Mouse (Mus musculus) neural tube, embryonic 11.5 days (tissue): Measurements from ENCODE around the gene 4930402H24Rik. TPM values are rescaled to one million over a fixed set of nuclear protein-coding genes. Genes with fewer than 3 reads are reported as not detected.

Experiments
- ATAC-seq: fragments of 200-750 bp; cut with Nextera tagmentation; 2 replicates; pipeline ENCODE4 v1.8.0; 2017; ENCODE audit warnings: moderate number of reproducible peaks, mild to moderate bottlenecking, moderate TSS enrichment, moderate library complexity; ENCODE audit not compliant: insufficient read depth, low FRiP score, low TSS enrichment
- DNase-seq: peaks from one replicate; pipeline ENCODE4 v3.0.0-alpha.2; 2015; ENCODE audit warnings: low spot score
- H3K27ac ChIP-seq: fragments of 300-500 bp; sonication (generic); 2 replicates; pipeline ENCODE4 v1.5.1; 2014; ENCODE audit warnings: low read depth, mild to moderate bottlenecking, low read length
- H3K27me3 ChIP-seq: fragments of 300-500 bp; sonication (generic); 2 replicates; pipeline ENCODE4 v1.6.1; 2014; ENCODE audit warnings: mild to moderate bottlenecking, low read length, mixed read lengths; ENCODE audit not compliant: control insufficient read depth, insufficient read depth
- H3K36me3 ChIP-seq: fragments of 300-500 bp; sonication (generic); 2 replicates; pipeline ENCODE4 v1.6.1; 2014; ENCODE audit warnings: mild to moderate bottlenecking, low read length, moderate library complexity, mixed read lengths; ENCODE audit not compliant: control insufficient read depth, insufficient read depth
- H3K4me1 ChIP-seq: fragments of 300-500 bp; sonication (generic); 2 replicates; pipeline ENCODE4 v1.6.1; 2014; ENCODE audit warnings: low read length, mixed read lengths; ENCODE audit not compliant: control insufficient read depth, insufficient read depth
- H3K4me2 ChIP-seq: fragments of 300-500 bp; sonication (generic); 2 replicates; pipeline ENCODE4 v1.6.1; 2014; ENCODE audit warnings: low read depth, mild to moderate bottlenecking, moderate library complexity
- H3K4me3 ChIP-seq: fragments of 300-500 bp; sonication (generic); 2 replicates; pipeline ENCODE4 v1.5.1; 2014; ENCODE audit warnings: low read depth, low read length
- H3K9ac ChIP-seq: fragments of 300-500 bp; sonication (generic); 2 replicates; pipeline ENCODE4 v1.6.1; 2014; ENCODE audit warnings: mild to moderate bottlenecking, low read length
- H3K9me3 ChIP-seq: fragments of 300-500 bp; sonication (generic); 2 replicates; pipeline ENCODE4 v1.6.1; 2016; ENCODE audit warnings: low read length; ENCODE audit not compliant: control insufficient read depth
- WGBS: fragments of 180-500 bp; shearing (Covaris S2); extraction: QIAGEN DNeasy Blood & Tissue Kit; methylation state at CpG from one replicate; pipeline ENCODE4 v1.1.7; 2014; 5-methylcytosine and 5-hydroxymethylcytosine counted together
- polyA plus RNA-seq: library from polyadenylated mRNA; unstranded; fragments of >200 nt; fragmentation: Nextera tagmentation; extraction: Ambion mirVana; gene quantifications from 2 replicates; pipeline ENCODE4 v1.2.1, GENCODE M21; 2014

4930402H24Rik gene
- polyA plus RNA-seq, 1 experiment from 2014 or later = 61.6 TPM

GRCm38 (mm10) chr2:130749708-130750107 lies 156.5 kb downstream of the 4930402H24Rik start:
- H3K4me1 ChIP-seq = peaks cover 3% of the 10 kb centered on the region
- H3K4me3 ChIP-seq = no peak overlapping the region
- H3K27ac ChIP-seq = no peak overlapping the region
- no peaks in the 10 kb centered on the region for H3K9me3 ChIP-seq
- no peak for ATAC-seq
- no peak for DNase-seq
- peaks cover 13% of the 10 kb centered on the region for H3K36me3 ChIP-seq
- H3K9ac ChIP-seq = no peak overlapping the region
- H3K4me2 ChIP-seq = no peak overlapping the region
- 84% methylated on average over 3 of the region's 3 CpGs for WGBS
- no peaks in the 10 kb centered on the region for H3K27me3 ChIP-seq

GRCm38 (mm10) chr2:130743576-130743975 lies 162.6 kb downstream of the 4930402H24Rik start:
- H3K27ac ChIP-seq = no peak overlapping the region
- no peaks in the 10 kb centered on the region for H3K9me3 ChIP-seq
- H3K36me3 ChIP-seq = peaks cover 11% of the 10 kb centered on the region
- no peaks in the 10 kb centered on the region for H3K4me1 ChIP-seq
- H3K4me3 ChIP-seq = no peak overlapping the region
- 80% methylated on average over 1 of the region's 1 CpGs for WGBS
- DNase-seq (no peak), ATAC-seq (no peak)
- no peak overlapping the region for H3K9ac ChIP-seq
- no peak overlapping the region for H3K4me2 ChIP-seq
- no peaks in the 10 kb centered on the region for H3K27me3 ChIP-seq

GRCm38 (mm10) chr2:130740096-130740495 lies 166.1 kb downstream of the 4930402H24Rik start:
- H3K4me1 ChIP-seq = no peaks in the 10 kb centered on the region
- H3K27ac ChIP-seq = no peak overlapping the region
- no peaks in the 10 kb centered on the region for H3K9me3 ChIP-seq
- H3K4me3 ChIP-seq = no peak overlapping the region
- DNase-seq (no peak), ATAC-seq (no peak)
- no peaks in the 10 kb centered on the region for H3K27me3 ChIP-seq
- 56% methylated on average over 4 of the region's 4 CpGs for WGBS
- H3K9ac ChIP-seq = no peak overlapping the region
- no peak overlapping the region for H3K4me2 ChIP-seq
- peaks cover 3% of the 10 kb centered on the region; the same call in 1 of the 2 replicates for H3K36me3 ChIP-seq

- no peaks in the 10 kb centered on the region for H3K4me1 ChIP-seq
- H3K4me2 ChIP-seq = no peak overlapping the region
- H3K9me3 ChIP-seq = no peaks in the 10 kb centered on the region
- H3K4me3 ChIP-seq = no peak overlapping the region
- H3K9ac ChIP-seq = no peak overlapping the region
- peaks cover 3% of the 10 kb centered on the region; the same call in 1 of the 2 replicates for H3K36me3 ChIP-seq
- H3K27me3 ChIP-seq = no peaks in the 10 kb centered on the region
- DNase-seq = no peak
- H3K27ac ChIP-seq = no peak overlapping the region
- no peak for ATAC-seq
- 73% methylated on average over 6 of the region's 6 CpGs for WGBS
Measured at GRCm38 (mm10) chr2:130738019-130738418, 168.2 kb downstream of the 4930402H24Rik start.

- H3K9ac ChIP-seq = no peak overlapping the region
- ATAC-seq = no peak
- WGBS = 83% methylated on average over 5 of the region's 5 CpGs
- H3K4me3 ChIP-seq = no peak overlapping the region
- no peak for DNase-seq
- no peaks in the 10 kb centered on the region for H3K9me3 ChIP-seq
- H3K27ac ChIP-seq = no peak overlapping the region
- no peak overlapping the region for H3K4me2 ChIP-seq
- peaks cover 8% of the 10 kb centered on the region for H3K36me3 ChIP-seq
- no peaks in the 10 kb centered on the region for H3K27me3 ChIP-seq
- no peaks in the 10 kb centered on the region for H3K4me1 ChIP-seq
Measured at GRCm38 (mm10) chr2:130735281-130735680, 170.9 kb downstream of the 4930402H24Rik start.

- no peaks in the 10 kb centered on the region for H3K4me1 ChIP-seq
- no peak overlapping the region for H3K27ac ChIP-seq
- H3K4me3 ChIP-seq = no peak overlapping the region
- no peaks in the 10 kb centered on the region for H3K9me3 ChIP-seq
- no peaks in the 10 kb centered on the region for H3K27me3 ChIP-seq
- peaks cover 11% of the 10 kb centered on the region for H3K36me3 ChIP-seq
- H3K9ac ChIP-seq = no peak overlapping the region
- H3K4me2 ChIP-seq = no peak overlapping the region
- no peak for ATAC-seq
- no peak for DNase-seq
- WGBS = 93% methylated on average over 2 of the region's 3 CpGs
Measured at GRCm38 (mm10) chr2:130733444-130733843, 172.8 kb downstream of the 4930402H24Rik start.

- Histone ChIP-seq H3K9ac (no peak overlapping the region), H3K36me3 (peaks cover 20% of the 10 kb centered on the region), H3K9me3 (no peaks in the 10 kb centered on the region), H3K4me1 (no peaks in the 10 kb centered on the region), H3K4me3 (no peak overlapping the region), H3K4me2 (no peak overlapping the region), H3K27me3 (no peaks in the 10 kb centered on the region), H3K27ac (no peak overlapping the region)
- no peak for DNase-seq
- no peak for ATAC-seq
- WGBS = 60% methylated on average over 5 of the region's 5 CpGs
Measured at GRCm38 (mm10) chr2:130731855-130732254, 174.4 kb downstream of the 4930402H24Rik start.

- H3K9ac ChIP-seq = no peak overlapping the region
- H3K4me1 ChIP-seq = no peaks in the 10 kb centered on the region
- no peak overlapping the region for H3K4me2 ChIP-seq
- H3K9me3 ChIP-seq = no peaks in the 10 kb centered on the region
- DNase-seq (no peak), ATAC-seq (no peak)
- no peaks in the 10 kb centered on the region for H3K27me3 ChIP-seq
- H3K27ac ChIP-seq = no peak overlapping the region
- WGBS = 86% methylated on average over 9 of the region's 9 CpGs
- peaks cover 18% of the 10 kb centered on the region for H3K36me3 ChIP-seq
- no peak overlapping the region for H3K4me3 ChIP-seq
Measured at GRCm38 (mm10) chr2:130730746-130731145, 175.5 kb downstream of the 4930402H24Rik start.

GRCm38 (mm10) chr2:130728906-130729585 lies 177.2 kb downstream of the 4930402H24Rik start:
- no peaks in the 10 kb centered on the region for H3K27me3 ChIP-seq
- 94% methylated on average over 2 of the region's 2 CpGs for WGBS
- ATAC-seq (no peak), DNase-seq (no peak)
- H3K4me3 ChIP-seq = no peak overlapping the region
- peaks cover 18% of the 10 kb centered on the region for H3K36me3 ChIP-seq
- H3K9me3 ChIP-seq = no peaks in the 10 kb centered on the region
- H3K4me2 ChIP-seq = no peak overlapping the region
- no peak overlapping the region for H3K27ac ChIP-seq
- no peaks in the 10 kb centered on the region for H3K4me1 ChIP-seq
- H3K9ac ChIP-seq = no peak overlapping the region
